Mouse (Mus musculus) liver, embryonic 16.5 days (tissue): ENCODE results near the gene Ren1. TPM values are rescaled to one million over a fixed set of nuclear protein-coding genes. Genes with fewer than 3 reads are reported as not detected.

Experiments
- ATAC-seq: fragments of 200-750 bp; cut with Nextera tagmentation; 2 replicates; pipeline ENCODE4 v1.8.0; 2017; ENCODE audit warnings: low read depth, mild to moderate bottlenecking, moderate number of reproducible peaks, moderate library complexity
- H3K27ac ChIP-seq: fragments of 300-500 bp; sonication (generic); 2 replicates; pipeline ENCODE4 v1.5.1; 2014; ENCODE audit warnings: mild to moderate bottlenecking, low read length
- H3K27me3 ChIP-seq: fragments of 300-500 bp; sonication (generic); 2 replicates; pipeline ENCODE4 v1.6.1; 2014; ENCODE audit warnings: low read depth, low read length, mixed read lengths; ENCODE audit not compliant: control insufficient read depth, insufficient read depth
- H3K36me3 ChIP-seq: fragments of 300-500 bp; sonication (generic); 2 replicates; pipeline ENCODE4 v1.6.1; 2014; ENCODE audit warnings: mild to moderate bottlenecking; ENCODE audit not compliant: control insufficient read depth, insufficient read depth
- H3K4me1 ChIP-seq: fragments of 300-500 bp; sonication (generic); 2 replicates; pipeline ENCODE4 v1.6.1; 2014; ENCODE audit warnings: low read depth, low read length, mixed read lengths; ENCODE audit not compliant: control insufficient read depth
- H3K4me2 ChIP-seq: fragments of 300-500 bp; sonication (generic); 2 replicates; pipeline ENCODE4 v1.6.1; 2014; ENCODE audit warnings: low read depth, low read length, mixed read lengths
- H3K4me3 ChIP-seq: fragments of 300-500 bp; sonication (generic); 2 replicates; pipeline ENCODE4 v1.5.1; 2014; ENCODE audit warnings: low read depth, mild to moderate bottlenecking, low read length
- H3K9ac ChIP-seq: fragments of 300-500 bp; sonication (generic); 2 replicates; pipeline ENCODE4 v1.6.1; 2014; ENCODE audit warnings: low read depth, low read length
- H3K9me3 ChIP-seq: fragments of 300-500 bp; sonication (generic); replicated peaks from 2 replicates; pipeline ENCODE4 v1.6.1; 2016; ENCODE audit warnings: low read length; ENCODE audit not compliant: control insufficient read depth
- WGBS: fragments of 180-500 bp; shearing (Covaris S2); extraction: QIAGEN DNeasy Blood & Tissue Kit; methylation state at CpG from one replicate; pipeline ENCODE4 v1.1.7; 2014; ENCODE audit not compliant: insufficient replicate concordance; 5-methylcytosine and 5-hydroxymethylcytosine counted together
- polyA plus RNA-seq: library from polyadenylated mRNA; unstranded; fragments of >200 nt; fragmentation: Nextera tagmentation; extraction: Ambion mirVana; gene quantifications from 2 replicates; pipeline ENCODE4 v1.2.1, GENCODE M21; 2015

The Ren1 gene
- polyA plus RNA-seq: 0.56 and 0.72 TPM in 2 replicates

DNA sequence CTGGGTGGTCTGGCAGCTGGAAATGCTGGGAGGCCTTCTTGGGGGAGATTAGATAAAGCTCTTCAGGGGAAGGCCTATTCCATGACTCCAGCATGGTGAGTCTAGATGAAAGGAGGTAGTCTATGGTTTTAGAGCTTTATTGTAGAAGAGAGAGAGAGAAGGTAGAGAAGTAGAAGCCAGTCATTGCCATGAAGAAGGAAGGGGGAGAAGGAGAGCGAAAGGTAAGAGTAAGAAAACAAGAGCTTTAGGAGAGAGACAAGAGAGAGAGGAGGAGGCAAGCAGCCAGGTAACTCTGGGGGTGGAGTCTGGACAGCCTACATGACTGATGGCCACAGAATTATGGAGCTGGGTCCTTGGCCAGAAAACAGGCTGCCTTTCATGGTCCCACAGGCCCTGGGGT lies at the start of gene Ren1:
TSS of gene Ren1 (plus strand) at position 301 of the 400 bp plus-strand sequence.
- Histone ChIP-seq H3K9me3 (no peaks in the 10 kb centered on the region), H3K9ac (no peak within 1 kb of the TSS), H3K4me2 (no peak within 1 kb of the TSS), H3K4me3 (no peak within 1 kb of the TSS), H3K27ac (no peak within 1 kb of the TSS), H3K4me1 (no peaks in the 10 kb centered on the region; the same call in 1 of the 2 replicates), H3K27me3 (peaks cover 3% of the 10 kb centered on the region; the same call in 1 of the 2 replicates), H3K36me3 (no peaks in the 10 kb centered on the region)
- ATAC-seq: no peak
- WGBS: 54% methylated on average over 1 of the region's 1 CpGs

DNA sequence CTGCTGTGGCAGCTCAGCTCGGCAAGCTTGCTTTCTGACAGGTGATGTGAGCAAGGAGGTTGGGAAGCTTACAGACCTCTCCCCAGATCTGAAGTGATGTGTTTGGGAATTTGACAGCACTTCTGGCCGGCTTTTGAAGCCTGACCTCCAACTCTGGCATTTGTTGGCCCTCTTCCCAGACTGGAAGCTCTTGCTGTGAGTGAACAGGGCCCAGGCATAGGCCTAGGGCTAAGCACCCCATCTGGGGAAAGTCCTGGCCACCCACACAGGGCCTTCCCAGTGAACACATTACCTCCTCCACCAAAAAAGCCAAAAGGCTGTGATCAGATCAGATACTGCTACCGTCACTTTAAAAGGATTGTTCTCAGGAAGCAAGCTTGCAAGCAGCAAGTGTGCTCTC lies 47.8 kb upstream of the Ren1 start:
- Histone ChIP-seq H3K4me1 (no peaks in the 10 kb centered on the region), H3K36me3 (no peaks in the 10 kb centered on the region), H3K4me2 (no peak overlapping the region), H3K9me3 (no peaks in the 10 kb centered on the region), H3K4me3 (no peak overlapping the region), H3K27ac (no peak overlapping the region), H3K27me3 (no peaks in the 10 kb centered on the region), H3K9ac (no peak overlapping the region)
- peak; percentile 85 for ATAC-seq
- 41% methylated on average over 3 of the region's 3 CpGs for WGBS

DNA sequence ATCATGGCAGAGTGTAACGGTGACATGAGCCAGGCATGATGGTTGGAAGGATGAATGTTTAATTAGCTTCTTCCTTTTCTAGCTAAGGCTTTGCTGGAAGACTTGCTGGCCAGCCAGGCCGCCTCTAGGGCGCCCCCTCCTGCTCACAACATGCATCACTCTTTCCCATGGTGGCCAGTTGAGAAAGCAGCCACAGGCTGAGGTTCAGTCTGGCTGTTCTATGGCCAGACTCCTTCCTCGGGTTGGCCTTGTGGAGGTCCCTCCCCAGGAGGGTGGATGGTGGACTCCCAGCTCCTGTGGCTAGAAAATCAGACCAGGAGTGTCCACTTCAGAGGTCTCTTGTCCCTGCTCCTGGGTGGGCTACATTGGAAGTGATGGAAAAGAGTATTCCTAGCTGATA lies 43.5 kb upstream of the Ren1 start:
- H3K9ac ChIP-seq: no peak overlapping the region
- H3K9me3 ChIP-seq: no peaks in the 10 kb centered on the region
- no peak for ATAC-seq
- no peak overlapping the region for H3K27ac ChIP-seq
- no peak overlapping the region for H3K4me3 ChIP-seq
- 13% methylated on average over 4 of the region's 4 CpGs for WGBS
- H3K27me3 ChIP-seq: no peaks in the 10 kb centered on the region
- peaks cover 2% of the 10 kb centered on the region; the same call in 1 of the 2 replicates for H3K4me1 ChIP-seq
- H3K4me2 ChIP-seq: no peak overlapping the region
- no peaks in the 10 kb centered on the region for H3K36me3 ChIP-seq

DNA sequence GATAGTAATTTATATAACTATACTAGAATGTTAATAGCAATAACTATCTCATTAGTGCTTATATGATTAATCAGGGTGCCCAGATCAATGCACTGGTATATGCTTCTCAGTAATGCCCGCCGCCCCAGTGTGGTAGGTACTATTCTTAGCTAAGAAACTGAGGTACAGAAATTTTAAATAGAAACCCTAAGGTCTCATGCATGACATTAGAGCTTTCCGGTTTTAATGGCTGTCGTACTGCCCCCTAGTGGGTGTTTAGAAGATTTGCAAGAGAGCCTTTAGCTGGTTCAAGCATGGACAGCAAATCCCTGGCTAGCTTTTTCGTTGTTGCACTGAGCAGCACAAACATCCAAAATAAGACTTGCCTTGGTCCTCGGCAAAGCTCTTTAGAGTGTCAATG lies 43.0 kb upstream of the Ren1 start:
- Histone ChIP-seq H3K4me1 (peaks cover 2% of the 10 kb centered on the region; the same call in 1 of the 2 replicates), H3K27me3 (no peaks in the 10 kb centered on the region), H3K4me2 (no peak overlapping the region), H3K36me3 (no peaks in the 10 kb centered on the region), H3K9ac (no peak overlapping the region), H3K4me3 (no peak overlapping the region), H3K27ac (no peak overlapping the region), H3K9me3 (no peaks in the 10 kb centered on the region)
- WGBS: 12% methylated on average over 6 of the region's 6 CpGs
- ATAC-seq: no peak

DNA sequence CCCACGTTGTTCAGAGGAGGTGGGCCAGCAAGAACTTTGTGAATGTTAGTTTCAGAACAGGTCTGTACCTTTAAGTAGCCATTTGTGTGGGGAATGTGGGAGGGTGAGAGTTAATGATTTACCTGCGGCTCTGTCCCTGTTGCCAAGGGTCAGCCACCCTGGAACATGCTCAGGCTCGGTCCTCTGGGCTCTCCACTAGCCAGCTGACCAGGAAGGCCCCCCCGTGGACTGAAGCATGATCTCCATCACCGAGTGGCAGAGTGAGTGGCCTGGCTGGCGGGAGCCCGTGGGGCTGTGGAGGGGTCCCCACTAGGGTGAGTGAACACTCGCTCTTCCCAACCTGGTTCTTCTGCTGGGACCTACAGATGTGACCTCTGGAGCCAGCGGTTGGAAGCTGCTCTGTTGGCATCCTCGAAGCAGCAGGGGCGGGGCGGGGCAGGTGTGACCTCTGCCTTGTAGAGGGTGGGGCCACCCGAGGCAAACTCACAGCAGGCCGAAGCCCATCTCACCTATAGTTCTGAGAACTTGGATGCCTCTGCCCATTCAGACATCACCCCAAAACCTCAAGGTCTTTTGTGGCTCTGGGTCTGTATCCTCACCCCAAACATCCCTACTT lies 40.5 kb upstream of the Ren1 start, which contains the start of gene Golt1a:
TSS of gene Golt1a (plus strand) at position 149 of the 616 bp plus-strand sequence.
- Histone ChIP-seq H3K4me1 (peaks cover 2% of the 10 kb centered on the region; the same call in 1 of the 2 replicates), H3K27me3 (no peaks in the 10 kb centered on the region), H3K4me2 (peak within 1 kb of the TSS; percentile 17), H3K9me3 (no peaks in the 10 kb centered on the region), H3K9ac (no peak within 1 kb of the TSS), H3K4me3 (peak within 1 kb of the TSS; percentile 42), H3K36me3 (no peaks in the 10 kb centered on the region), H3K27ac (peak within 1 kb of the TSS; percentile 62)
- 55% methylated on average over 14 of the region's 14 CpGs for WGBS
- ATAC-seq: peak; percentile 86

DNA sequence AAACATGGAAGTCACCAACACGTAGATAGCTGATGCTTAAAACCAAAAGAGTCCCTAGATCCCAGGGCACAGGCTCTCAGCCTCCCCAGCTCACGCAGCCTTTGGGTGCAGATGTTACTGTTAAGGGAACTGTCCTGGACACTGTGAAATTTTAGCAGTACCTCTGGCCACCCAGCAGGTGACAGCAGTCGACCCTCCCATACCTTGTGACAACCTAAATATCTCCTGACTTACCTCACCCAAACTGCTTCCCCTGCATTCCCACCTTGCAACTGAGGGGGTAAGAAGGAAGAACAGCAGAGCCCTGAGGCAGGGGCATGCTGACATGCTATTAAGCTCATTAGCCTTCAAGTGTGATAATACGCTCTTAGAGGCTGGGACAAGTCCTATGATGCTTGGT lies 39.1 kb upstream of the Ren1 start:
- no peaks in the 10 kb centered on the region for H3K9me3 ChIP-seq
- peaks cover 2% of the 10 kb centered on the region; the same call in 1 of the 2 replicates for H3K4me1 ChIP-seq
- WGBS: 36% methylated on average over 4 of the region's 4 CpGs
- no peaks in the 10 kb centered on the region for H3K36me3 ChIP-seq
- H3K9ac ChIP-seq: no peak overlapping the region
- no peaks in the 10 kb centered on the region for H3K27me3 ChIP-seq
- H3K4me2 ChIP-seq: no peak overlapping the region
- no peak overlapping the region for H3K4me3 ChIP-seq
- no peak overlapping the region for H3K27ac ChIP-seq
- ATAC-seq: no peak

DNA sequence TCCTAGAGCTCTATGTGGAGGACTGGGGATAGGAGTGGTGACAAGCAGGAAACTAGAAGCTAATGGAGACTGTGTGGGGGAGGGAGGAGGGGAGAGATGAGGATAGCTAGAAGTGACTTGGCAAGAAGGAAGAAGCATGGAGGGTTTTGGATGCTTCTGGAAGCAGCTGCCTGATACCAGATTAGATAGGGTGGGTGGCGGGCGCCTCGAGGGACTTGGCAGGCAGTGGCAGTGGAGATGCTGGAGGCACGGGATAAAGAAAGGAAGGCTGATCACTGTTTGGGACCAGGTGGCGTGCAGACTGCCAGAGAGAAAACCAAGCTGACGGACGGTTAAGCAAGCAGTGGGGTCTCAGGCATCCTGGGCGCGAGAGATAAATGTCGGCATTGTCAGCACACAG lies 38.4 kb upstream of the Ren1 start:
- H3K36me3 ChIP-seq: no peaks in the 10 kb centered on the region
- H3K4me1 ChIP-seq: peaks cover 2% of the 10 kb centered on the region; the same call in 1 of the 2 replicates
- H3K4me2 ChIP-seq: no peak overlapping the region
- no peak overlapping the region for H3K9ac ChIP-seq
- no peak for ATAC-seq
- H3K4me3 ChIP-seq: no peak overlapping the region
- H3K27ac ChIP-seq: no peak overlapping the region
- no peaks in the 10 kb centered on the region for H3K9me3 ChIP-seq
- no peaks in the 10 kb centered on the region for H3K27me3 ChIP-seq
- 25% methylated on average over 10 of the region's 10 CpGs for WGBS

DNA sequence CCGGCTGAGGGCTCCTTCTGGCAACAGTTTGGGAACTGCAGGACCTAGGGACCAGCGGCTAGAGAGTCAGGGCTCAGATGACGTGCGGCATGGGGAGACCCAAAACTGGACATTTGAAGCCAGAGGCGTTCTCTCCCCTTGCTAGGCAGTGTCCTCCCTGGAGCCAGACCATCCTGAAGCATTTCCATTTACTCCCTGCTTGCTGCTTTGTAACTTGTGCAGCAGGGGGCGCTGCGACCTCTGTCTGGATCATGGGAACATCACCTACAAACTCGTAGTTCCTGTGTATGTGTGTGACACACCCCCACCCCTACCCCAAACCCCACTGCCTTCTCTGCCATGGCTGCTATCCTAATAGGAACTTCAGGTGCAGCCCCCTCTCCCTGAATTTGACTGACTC lies 35.9 kb upstream of the Ren1 start:
- Histone ChIP-seq H3K27me3 (no peaks in the 10 kb centered on the region), H3K4me3 (no peak overlapping the region), H3K36me3 (no peaks in the 10 kb centered on the region), H3K9ac (no peak overlapping the region), H3K4me2 (no peak overlapping the region), H3K9me3 (no peaks in the 10 kb centered on the region), H3K27ac (no peak overlapping the region), H3K4me1 (peaks cover 2% of the 10 kb centered on the region; the same call in 1 of the 2 replicates)
- ATAC-seq: no peak
- 27% methylated on average over 8 of the region's 8 CpGs for WGBS

DNA sequence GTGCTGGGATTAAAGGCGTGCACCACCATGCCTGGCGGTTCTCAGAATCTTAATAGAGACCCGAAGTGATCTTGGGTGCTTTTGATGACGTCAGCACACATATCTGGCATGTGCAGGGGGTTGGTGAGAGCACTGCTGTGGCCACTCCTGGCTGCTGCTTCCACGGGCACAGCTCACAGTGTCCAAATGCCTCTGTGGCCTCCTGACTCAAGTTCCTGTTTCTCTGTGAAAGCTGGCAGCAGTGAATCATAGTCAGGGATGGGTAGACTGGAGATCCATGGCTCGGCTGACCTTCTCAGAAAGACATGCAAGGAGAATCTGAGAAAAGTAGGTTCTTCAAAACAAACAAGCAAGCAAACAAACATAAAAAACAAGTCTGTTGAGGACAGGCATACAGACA lies 34.5 kb upstream of the Ren1 start:
- Histone ChIP-seq H3K9me3 (no peaks in the 10 kb centered on the region), H3K27ac (no peak overlapping the region), H3K4me3 (no peak overlapping the region), H3K36me3 (no peaks in the 10 kb centered on the region), H3K27me3 (no peaks in the 10 kb centered on the region), H3K4me1 (peaks cover 2% of the 10 kb centered on the region; the same call in 1 of the 2 replicates), H3K4me2 (no peak overlapping the region), H3K9ac (no peak overlapping the region)
- WGBS: 46% methylated on average over 6 of the region's 6 CpGs
- ATAC-seq: no peak
